ENCODE assay signal across 29 mouse cellular contexts in genomic region chr9:123960161-123960560, GRCm38 (mm10). TPM values are rescaled to one million over a fixed set of nuclear protein-coding genes. Genes with fewer than 3 reads are reported as not detected.
DNase-seq lines count a peak whose midpoint lies in the region; ATAC-seq lines count a peak whose summit lies in the region.
"Had no signal": no experiment of that assay in that cellular context is flagged by ENCODE, and none has a peak within 500 bp of the region (broad histone marks: within the 10 kb centered on the region; RNA-seq: fewer than 3 reads in every experiment).

No protein-coding gene starts in this region.

- H3K9ac ChIP-seq in intestine, embryonic 16.5 days (ENCODE audit: low read depth, low read length): no peak overlapping the region
- H3K9ac ChIP-seq: embryonic facial prominence, embryonic 12.5 days; embryonic facial prominence, embryonic 15.5 days; heart, embryonic 13.5 days; hindbrain, embryonic 12.5 days; hindbrain, embryonic 15.5 days had no signal

- ATAC-seq in inflammation-experienced regulatory T-cells, adult 6 months: peak; percentile 58
- ATAC-seq in intestine, embryonic 16.5 days: no peak
- ATAC-seq: forebrain, embryonic 14.5 days; intestine, postnatal 0 days had no signal

- H3K27me3 ChIP-seq in intestine, embryonic 16.5 days (replicated peaks; ENCODE audit: control insufficient read depth, insufficient read depth, low read length): no peaks in the 10 kb centered on the region
- H3K27me3 ChIP-seq: CH12.LX; embryonic facial prominence, embryonic 12.5 days; embryonic facial prominence, embryonic 15.5 days; heart, embryonic 13.5 days; hindbrain, embryonic 12.5 days; hindbrain, embryonic 15.5 days had no signal

- WGBS in intestine, embryonic 16.5 days: 76% methylated on average over 1 of the region's 1 CpGs

- H3K27ac ChIP-seq in intestine, embryonic 16.5 days (ENCODE audit: low read length): no peak overlapping the region
- H3K27ac ChIP-seq: embryonic facial prominence, embryonic 12.5 days; embryonic facial prominence, embryonic 15.5 days; heart, adult 2 months; heart, embryonic 10.5 days; heart, embryonic 13.5 days; hindbrain, embryonic 12.5 days; hindbrain, embryonic 15.5 days had no signal

- H3K4me3 ChIP-seq in intestine, embryonic 16.5 days (ENCODE audit: low read length): no peak overlapping the region
- H3K4me3 ChIP-seq: embryonic facial prominence, embryonic 12.5 days; embryonic facial prominence, embryonic 15.5 days; heart, adult 2 months; heart, embryonic 10.5 days; heart, embryonic 13.5 days; hindbrain, embryonic 12.5 days; hindbrain, embryonic 15.5 days had no signal

- no peak overlapping the region for H3K4me2 ChIP-seq in intestine, embryonic 16.5 days (ENCODE audit: low read depth, low read length)
- H3K4me2 ChIP-seq: embryonic facial prominence, embryonic 12.5 days; embryonic facial prominence, embryonic 15.5 days; heart, embryonic 13.5 days; hindbrain, embryonic 12.5 days; hindbrain, embryonic 15.5 days had no signal

- no peaks in the 10 kb centered on the region for H3K4me1 ChIP-seq in intestine, embryonic 16.5 days (ENCODE audit: control insufficient read depth, insufficient read depth, low read length)
- H3K4me1 ChIP-seq: embryonic facial prominence, embryonic 12.5 days; embryonic facial prominence, embryonic 15.5 days; heart, embryonic 10.5 days; heart, embryonic 13.5 days; hindbrain, embryonic 12.5 days; hindbrain, embryonic 15.5 days had no signal

- no peaks in the 10 kb centered on the region for H3K9me3 ChIP-seq in intestine, embryonic 16.5 days (ENCODE audit: control insufficient read depth, low read length)
- H3K9me3 ChIP-seq: embryonic facial prominence, embryonic 12.5 days; embryonic facial prominence, embryonic 15.5 days; G1E; heart, embryonic 10.5 days; heart, embryonic 13.5 days; hindbrain, embryonic 12.5 days; hindbrain, embryonic 15.5 days had no signal

- DNase-seq in retina, postnatal 1 day: peak; percentile 1
- no peak for DNase-seq in retina, embryonic 14.5 days (ENCODE audit: low spot score)
- peak; percentile 22 for DNase-seq in Muller cell, postnatal 12 days (ENCODE audit: inconsistent ontology term)
- no peak for DNase-seq in heart, adult 11 months
- no peak for DNase-seq in urinary bladder, postnatal 14 days (ENCODE audit: low spot score)
- DNase-seq: adrenal gland, adult 8-10 months; adrenal gland, postnatal 25 days; B cell, adult 2 months; cerebellum, adult 11-12 months; cerebellum, adult 9-10 months; cerebellum, postnatal 14 days; gastrocnemius, postnatal 25 days; heart, adult 2 months; heart, postnatal 14 days had no signal

- H3K36me3 ChIP-seq in intestine, embryonic 16.5 days (ENCODE audit: control insufficient read depth, insufficient read depth, low read length): no peaks in the 10 kb centered on the region
- H3K36me3 ChIP-seq: embryonic facial prominence, embryonic 12.5 days; embryonic facial prominence, embryonic 15.5 days; G1E; heart, embryonic 10.5 days; heart, embryonic 13.5 days; hindbrain, embryonic 12.5 days; hindbrain, embryonic 15.5 days had no signal

RNA-seq across cellular contexts. Expression of gene Ccr1, which starts 8.3 kb away (rescaled TPM):
- polyA plus RNA-seq in inflammation-experienced regulatory T-cells, adult 6 months (2017; shearing (Covaris generic)): 1 to 10 TPM in 2 of 3 experiments, under 1 TPM in 1; 0.20 to 3.1 (median 1.7) TPM
- 3.7 and 4.0 TPM in 2 replicates for polyA plus RNA-seq in intestine, embryonic 16.5 days (2015; fragmentation: Nextera tagmentation; extraction: Ambion mirVana)

RNA-seq across cellular contexts. Expression of gene Ccr1l1, which starts 18.0 kb away (rescaled TPM):
- not detected for polyA plus RNA-seq in inflammation-experienced regulatory T-cells, adult 6 months (2017; shearing (Covaris generic))
- polyA plus RNA-seq in intestine, embryonic 16.5 days (2015; fragmentation: Nextera tagmentation; extraction: Ambion mirVana): not detected in 2 replicates
- polyA plus RNA-seq: brain, embryonic 14.5 days; embryonic facial prominence, embryonic 12.5 days; embryonic facial prominence, embryonic 15.5 days; forebrain, embryonic 11.5 days; forebrain, embryonic 14.5 days; G1E; heart, adult 2 months; heart, embryonic 10.5 days; heart, embryonic 13.5 days; heart, embryonic 16.5 days; hindbrain, embryonic 12.5 days; hindbrain, embryonic 15.5 days; intestine, postnatal 0 days had no signal

Comparison
In these comparisons a context has a peak if more than half of its experiments do, and no peak if none do; other contexts are left out.
1. DNase-seq: peak in retina, postnatal 1 day (single experiment) and Muller cell, postnatal 12 days (single experiment); none in retina, embryonic 14.5 days (single experiment), heart, adult 11 months (single experiment) and urinary bladder, postnatal 14 days (single experiment).